Mouse (Mus musculus) megakaryocyte, embryonic 14.5 days (primary cell): ENCODE measurements around the gene Slc16a10.

Experiments used
- FLI1 ChIP-seq: IDR thresholded peaks from 2 replicates; pipeline ENCODE4 v1.6.1; 2012; ENCODE audit warnings: low read length, inconsistent platforms, mixed read lengths
- GATA1 ChIP-seq: IDR thresholded peaks from 3 replicates; pipeline ENCODE4 v1.6.1; 2012; ENCODE audit warnings: mixed read lengths, low read length, inconsistent platforms, borderline replicate concordance

DNA sequence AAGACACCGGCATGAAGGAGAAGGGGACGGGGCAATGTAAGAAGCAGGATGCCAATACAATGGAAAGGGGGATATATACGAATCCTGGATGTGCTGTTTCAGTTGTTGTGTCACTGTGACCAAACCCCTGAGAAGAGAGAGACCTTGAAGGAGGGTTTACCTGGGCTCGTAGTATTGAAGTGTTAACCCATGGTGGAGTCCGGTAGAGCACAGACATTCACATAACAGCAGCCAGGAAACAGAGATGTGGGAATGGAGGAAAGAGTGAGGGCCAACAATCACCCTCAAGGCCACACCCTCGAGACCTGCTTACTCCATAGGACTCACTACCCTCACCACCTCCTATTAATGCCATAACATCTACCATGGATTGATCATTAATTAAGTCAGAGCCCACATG lies 7.2 kb downstream of the Slc16a10 start:
- TF ChIP-seq GATA1: no peak
- no peak for TF ChIP-seq FLI1
